Mouse (Mus musculus): ENCODE measurements around the gene Zranb2. TPM values are rescaled to one million over a fixed set of nuclear protein-coding genes. Genes with fewer than 3 reads are reported as not detected.

Zranb2 gene
- polyA plus RNA-seq, 1 experiment from 2014 or later = 174 TPM

- DNase-seq (ENCODE audit: low spot score) (no peak), ATAC-seq (replicated peaks; ENCODE audit: low FRiP score) (no peak)
- no peaks in the 10 kb centered on the region; the same call in 1 of the 2 replicates for H3K36me3 ChIP-seq (ENCODE audit: control insufficient read depth, insufficient read depth, low read length)
- H3K9me3 ChIP-seq (ENCODE audit: control insufficient read depth, low read length) = no peaks in the 10 kb centered on the region
- H3K4me1 ChIP-seq (replicated peaks; ENCODE audit: control insufficient read depth, insufficient read depth, low read length) = no peaks in the 10 kb centered on the region
- H3K9ac ChIP-seq (ENCODE audit: low read length) = no peak overlapping the region
- peaks cover 7% of the 10 kb centered on the region for H3K27me3 ChIP-seq (ENCODE audit: control insufficient read depth, insufficient read depth, low read length)
- no peak overlapping the region for H3K27ac ChIP-seq (ENCODE audit: low read depth, low read length)
- H3K4me3 ChIP-seq (ENCODE audit: low read depth, low read length) = no peak overlapping the region
- H3K4me2 ChIP-seq (ENCODE audit: low read depth, low read length, severe bottlenecking) = no peak overlapping the region
- 79% methylated on average over 2 of the region's 2 CpGs for WGBS
Measured at GRCm38 (mm10) chr3:157531585-157531984, 2.4 kb upstream of the Zranb2 start.

- Histone ChIP-seq H3K4me1 (replicated peaks; ENCODE audit: control insufficient read depth, insufficient read depth, low read length) (no peaks in the 10 kb centered on the region), H3K36me3 (ENCODE audit: control insufficient read depth, insufficient read depth, low read length) (peaks cover 4% of the 10 kb centered on the region; the same call in 1 of the 2 replicates), H3K9me3 (ENCODE audit: control insufficient read depth, low read length) (no peaks in the 10 kb centered on the region), H3K4me3 (ENCODE audit: low read depth, low read length) (peak overlapping the region; percentile 67), H3K27me3 (ENCODE audit: control insufficient read depth, insufficient read depth, low read length) (peaks cover 7% of the 10 kb centered on the region), H3K27ac (ENCODE audit: low read depth, low read length) (peak overlapping the region; percentile 81), H3K9ac (ENCODE audit: low read length) (peak overlapping the region; percentile 85), H3K4me2 (ENCODE audit: low read depth, low read length, severe bottlenecking) (peak overlapping the region; percentile 54)
- DNase-seq (ENCODE audit: low spot score) (no peak), ATAC-seq (replicated peaks; ENCODE audit: low FRiP score) (peak; percentile 10)
- 3% methylated on average over 15 of the region's 15 CpGs for WGBS
Measured at GRCm38 (mm10) chr3:157534786-157535415, 941 bp downstream of the Zranb2 start.

GRCm38 (mm10) chr3:157549323-157549722 is 15.4 kb downstream of the Zranb2 start:
- H3K36me3 ChIP-seq (ENCODE audit: control insufficient read depth, insufficient read depth, low read length) = peaks cover 2% of the 10 kb centered on the region; the same call in 1 of the 2 replicates

GRCm38 (mm10) chr3:157549758-157550600 is 16.0 kb downstream of the Zranb2 start:
- 94% methylated on average over 3 of the region's 3 CpGs for WGBS
- H3K4me3 ChIP-seq (ENCODE audit: low read depth, low read length) = no peak overlapping the region
- H3K4me1 ChIP-seq (replicated peaks; ENCODE audit: control insufficient read depth, insufficient read depth, low read length) = no peaks in the 10 kb centered on the region
- peaks cover 2% of the 10 kb centered on the region; the same call in 1 of the 2 replicates for H3K36me3 ChIP-seq (ENCODE audit: control insufficient read depth, insufficient read depth, low read length)
- H3K9me3 ChIP-seq (ENCODE audit: control insufficient read depth, low read length) = no peaks in the 10 kb centered on the region
- ATAC-seq (replicated peaks; ENCODE audit: low FRiP score) (peak; percentile 58; the same call in 1 of the 2 replicates), DNase-seq (ENCODE audit: low spot score) (no peak)
- H3K27ac ChIP-seq (ENCODE audit: low read depth, low read length) = no peak overlapping the region
- no peak overlapping the region for H3K9ac ChIP-seq (ENCODE audit: low read length)
- H3K27me3 ChIP-seq (ENCODE audit: control insufficient read depth, insufficient read depth, low read length) = no peaks in the 10 kb centered on the region
- H3K4me2 ChIP-seq (ENCODE audit: low read depth, low read length, severe bottlenecking) = no peak overlapping the region

More at GRCm38 (mm10) chr3:157549323-157549722, 15.4 kb downstream of the Zranb2 start:
- H3K27ac ChIP-seq (ENCODE audit: low read depth, low read length) = no peak overlapping the region
- no peak overlapping the region for H3K9ac ChIP-seq (ENCODE audit: low read length)
- no peaks in the 10 kb centered on the region for H3K9me3 ChIP-seq (ENCODE audit: control insufficient read depth, low read length)
- WGBS = 98% methylated on average over 2 of the region's 2 CpGs
- no peaks in the 10 kb centered on the region for H3K4me1 ChIP-seq (replicated peaks; ENCODE audit: control insufficient read depth, insufficient read depth, low read length)
- no peaks in the 10 kb centered on the region for H3K27me3 ChIP-seq (ENCODE audit: control insufficient read depth, insufficient read depth, low read length)
- no peak overlapping the region for H3K4me2 ChIP-seq (ENCODE audit: low read depth, low read length, severe bottlenecking)
- DNase-seq (ENCODE audit: low spot score) (no peak), ATAC-seq (replicated peaks; ENCODE audit: low FRiP score) (no peak)
- H3K4me3 ChIP-seq (ENCODE audit: low read depth, low read length) = no peak overlapping the region

GRCm38 (mm10) chr3:157565196-157565595 is 31.2 kb downstream of the Zranb2 start:
- Histone ChIP-seq H3K9me3 (ENCODE audit: control insufficient read depth, low read length) (no peaks in the 10 kb centered on the region), H3K4me2 (ENCODE audit: low read depth, low read length, severe bottlenecking) (no peak overlapping the region), H3K27me3 (ENCODE audit: control insufficient read depth, insufficient read depth, low read length) (peaks cover 30% of the 10 kb centered on the region), H3K9ac (ENCODE audit: low read length) (no peak overlapping the region), H3K4me1 (replicated peaks; ENCODE audit: control insufficient read depth, insufficient read depth, low read length) (peaks cover 6% of the 10 kb centered on the region; the same call in 1 of the 2 replicates), H3K27ac (ENCODE audit: low read depth, low read length) (no peak overlapping the region), H3K4me3 (ENCODE audit: low read depth, low read length) (no peak overlapping the region), H3K36me3 (ENCODE audit: control insufficient read depth, insufficient read depth, low read length) (no peaks in the 10 kb centered on the region)
- no peak for DNase-seq (ENCODE audit: low spot score)
- ATAC-seq (replicated peaks; ENCODE audit: low FRiP score) = no peak
- 8% methylated on average over 2 of the region's 2 CpGs for WGBS

GRCm38 (mm10) chr3:157566725-157567565 is 33.0 kb downstream of the Zranb2 start, which contains the start of gene Ptger3:
Ptger3 (plus strand) TSS chr3:157566892.
- H3K27me3 ChIP-seq (ENCODE audit: control insufficient read depth, insufficient read depth, low read length) = peaks cover 30% of the 10 kb centered on the region
- peak; percentile 76 for DNase-seq (ENCODE audit: low spot score)
- ATAC-seq (replicated peaks; ENCODE audit: low FRiP score) = peak; percentile 68
- H3K27ac ChIP-seq (ENCODE audit: low read depth, low read length) = no peak within 1 kb of the TSS
- H3K4me2 ChIP-seq (ENCODE audit: low read depth, low read length, severe bottlenecking) = peak within 1 kb of the TSS; percentile 81
- H3K4me1 ChIP-seq (replicated peaks; ENCODE audit: control insufficient read depth, insufficient read depth, low read length) = peaks cover 6% of the 10 kb centered on the region; the same call in 1 of the 2 replicates
- no peaks in the 10 kb centered on the region for H3K9me3 ChIP-seq (ENCODE audit: control insufficient read depth, low read length)
- WGBS = 2% methylated on average over 84 of the region's 84 CpGs
- H3K36me3 ChIP-seq (ENCODE audit: control insufficient read depth, insufficient read depth, low read length) = no peaks in the 10 kb centered on the region
- H3K4me3 ChIP-seq (ENCODE audit: low read depth, low read length) = peak within 1 kb of the TSS; percentile 36
- peak within 1 kb of the TSS; percentile 8; the same call in 1 of the 2 replicates for H3K9ac ChIP-seq (ENCODE audit: low read length)

GRCm38 (mm10) chr3:157567566-157568132 is 33.7 kb downstream of the Zranb2 start:
- H3K4me3 ChIP-seq (ENCODE audit: low read depth, low read length) = peak overlapping the region; percentile 36
- H3K4me2 ChIP-seq (ENCODE audit: low read depth, low read length, severe bottlenecking) = peak overlapping the region; percentile 81
- H3K36me3 ChIP-seq (ENCODE audit: control insufficient read depth, insufficient read depth, low read length) = no peaks in the 10 kb centered on the region
- ATAC-seq (replicated peaks; ENCODE audit: low FRiP score) = peak; percentile 13; the same call in 1 of the 2 replicates
- H3K9me3 ChIP-seq (ENCODE audit: control insufficient read depth, low read length) = no peaks in the 10 kb centered on the region
- H3K9ac ChIP-seq (ENCODE audit: low read length) = no peak overlapping the region
- peaks cover 30% of the 10 kb centered on the region for H3K27me3 ChIP-seq (ENCODE audit: control insufficient read depth, insufficient read depth, low read length)
- no peak overlapping the region for H3K27ac ChIP-seq (ENCODE audit: low read depth, low read length)
- 2% methylated on average over 34 of the region's 34 CpGs for WGBS
- H3K4me1 ChIP-seq (replicated peaks; ENCODE audit: control insufficient read depth, insufficient read depth, low read length) = peaks cover 6% of the 10 kb centered on the region; the same call in 1 of the 2 replicates
- peak; percentile 57 for DNase-seq (ENCODE audit: low spot score)

- no peaks in the 10 kb centered on the region for H3K9me3 ChIP-seq (ENCODE audit: control insufficient read depth, low read length)
- H3K4me3 ChIP-seq (ENCODE audit: low read depth, low read length) = no peak overlapping the region
- no peak overlapping the region for H3K27ac ChIP-seq (ENCODE audit: low read depth, low read length)
- no peak overlapping the region for H3K9ac ChIP-seq (ENCODE audit: low read length)
- H3K27me3 ChIP-seq (ENCODE audit: control insufficient read depth, insufficient read depth, low read length) = peaks cover 20% of the 10 kb centered on the region
- peaks cover 4% of the 10 kb centered on the region; the same call in 1 of the 2 replicates for H3K4me1 ChIP-seq (replicated peaks; ENCODE audit: control insufficient read depth, insufficient read depth, low read length)
- H3K36me3 ChIP-seq (ENCODE audit: control insufficient read depth, insufficient read depth, low read length) = no peaks in the 10 kb centered on the region
- ATAC-seq (replicated peaks; ENCODE audit: low FRiP score) = no peak
- no peak overlapping the region for H3K4me2 ChIP-seq (ENCODE audit: low read depth, low read length, severe bottlenecking)
- DNase-seq (ENCODE audit: low spot score) = no peak
- WGBS = 90% methylated on average over 6 of the region's 6 CpGs
Measured at GRCm38 (mm10) chr3:157572011-157572410, 38.1 kb downstream of the Zranb2 start.

All from forebrain, embryonic 11.5 days (tissue).